Mouse (Mus musculus) megakaryocyte-erythroid progenitor cell, adult 5-6 weeks (primary cell): ENCODE data around the gene Krt10. TPM values are rescaled to one million over a fixed set of nuclear protein-coding genes. Genes with fewer than 3 reads are reported as not detected.

Source experiments
- ATAC-seq: replicated peaks from 2 replicates; pipeline ENCODE4 v1.8.0; 2016; ENCODE audit warnings: mild to moderate bottlenecking, inconsistent platforms; ENCODE audit not compliant: severe bottlenecking, poor library complexity, low FRiP score, low TSS enrichment
- total RNA-seq, 2 experiments: library from RNA; stranded (forward) in 1 of 2; stranded (reverse) in 1 of 2; fragments of 200-1000, 215-1000 nt in 1 of 2; fragments of >200 nt in 1 of 2; fragmentation: Nextera tagmentation in 1 of 2; gene quantifications; 2 replicates each; pipeline ENCODE4 v1.2.3; 2014 to 2017

Krt10 gene
- total RNA-seq (2014; fragmentation: Nextera tagmentation): 0.59 and 4.9 TPM in 2 replicates
- not detected in 2 replicates for total RNA-seq (2017)

- ATAC-seq: no peak
Measured at GRCm38 (mm10) chr11:99389264-99389663, at the start of gene Krt10. Gene Krt10, minus strand, starts transcription at chr11:99389364.

GRCm38 (mm10) chr11:99437972-99438371 lies 48.8 kb upstream of the Krt10 start, which contains the start of gene Krt20:
Gene Krt20, minus strand, starts transcription at chr11:99438150.
- ATAC-seq: no peak

GRCm38 (mm10) chr11:99436625-99437024 lies 47.5 kb upstream of the Krt10 start:
- ATAC-seq: no peak

GRCm38 (mm10) chr11:99430670-99431069 lies 41.5 kb upstream of the Krt10 start:
- no peak for ATAC-seq

GRCm38 (mm10) chr11:99422159-99422558 lies 33.0 kb upstream of the Krt10 start, which contains the start of gene Krt12:
Gene Krt12, minus strand, starts transcription at chr11:99422259.
- ATAC-seq: no peak

DNA sequence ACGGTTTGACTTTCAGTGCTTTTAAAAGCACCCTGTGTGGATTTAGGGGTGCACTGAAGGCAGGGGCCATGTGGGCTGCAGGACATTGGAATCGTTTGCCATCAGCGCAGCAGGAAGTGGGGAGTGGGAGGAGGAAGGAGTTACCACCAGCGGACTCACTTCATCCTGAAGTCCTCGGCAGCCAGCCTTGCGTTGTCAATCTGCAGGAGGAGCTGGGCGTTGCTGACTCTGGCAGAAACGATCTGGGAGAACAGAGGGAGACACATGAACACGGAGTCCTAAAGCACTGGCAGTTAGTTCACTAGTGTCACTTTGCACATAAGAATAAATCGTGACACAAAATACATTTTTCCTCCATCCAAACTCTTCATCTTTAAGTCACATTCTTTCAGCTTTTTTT lies 31.4 kb upstream of the Krt10 start:
- no peak for ATAC-seq

DNA sequence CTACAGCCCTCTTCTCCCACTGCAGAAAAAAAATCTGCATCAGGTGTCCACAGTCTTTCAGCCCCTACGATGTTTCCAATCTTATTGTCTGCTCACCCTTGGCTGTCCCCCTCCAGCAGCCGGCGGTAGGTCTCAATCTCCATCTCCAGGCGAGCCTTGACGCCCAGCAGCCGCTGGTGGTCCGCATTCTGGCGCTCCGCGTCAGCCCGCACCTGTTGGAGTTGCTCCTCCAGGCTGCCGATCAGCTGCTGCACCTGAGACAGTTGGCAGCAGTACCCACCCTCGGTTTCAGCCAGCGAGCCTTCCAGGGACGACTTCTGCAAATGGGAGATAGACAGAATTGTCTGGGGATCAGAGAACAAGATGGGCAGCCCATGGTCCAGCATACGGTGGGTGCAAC lies 28.7 kb upstream of the Krt10 start:
- no peak for ATAC-seq

DNA sequence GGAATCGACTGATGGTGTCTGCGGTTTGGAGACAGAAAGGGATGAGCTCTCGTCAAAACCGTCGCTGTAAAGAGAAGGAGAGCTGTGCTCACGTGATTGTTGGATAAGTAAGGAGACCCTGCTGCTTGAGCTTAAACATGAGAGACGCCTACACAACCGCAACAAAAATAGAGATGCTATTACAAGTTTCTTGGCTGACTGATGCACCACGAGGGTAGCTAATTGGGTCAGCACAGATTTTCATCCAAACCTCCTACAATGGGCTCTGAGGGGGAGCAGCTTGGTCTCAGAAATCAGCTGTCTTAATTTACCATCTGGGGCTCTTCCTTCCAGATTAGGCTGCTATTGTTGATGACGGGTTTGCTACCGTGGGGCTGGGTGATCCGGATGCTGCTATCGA lies 27.7 kb upstream of the Krt10 start:
- no peak for ATAC-seq

GRCm38 (mm10) chr11:99414463-99415147 lies 25.4 kb upstream of the Krt10 start:
- no peak for ATAC-seq

DNA sequence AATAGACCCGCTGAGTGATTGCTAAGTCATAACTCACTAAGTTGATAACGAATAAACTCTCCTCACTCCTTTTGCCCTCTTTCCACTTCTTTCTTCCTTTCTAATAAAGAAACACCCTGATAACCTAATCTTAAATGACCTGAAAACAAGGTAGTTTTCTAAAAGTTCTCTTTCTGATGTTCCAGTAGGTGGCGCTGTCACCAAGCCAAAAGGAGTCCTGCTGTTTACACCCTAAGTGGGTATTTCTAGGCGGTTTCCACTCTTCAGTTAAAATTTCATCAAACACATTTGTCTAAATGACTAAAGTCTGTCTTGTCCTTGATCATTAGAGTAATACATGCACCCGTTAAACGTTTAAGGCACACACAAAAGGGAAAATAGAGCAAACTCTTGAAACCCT lies 24.1 kb upstream of the Krt10 start:
- no peak for ATAC-seq

DNA sequence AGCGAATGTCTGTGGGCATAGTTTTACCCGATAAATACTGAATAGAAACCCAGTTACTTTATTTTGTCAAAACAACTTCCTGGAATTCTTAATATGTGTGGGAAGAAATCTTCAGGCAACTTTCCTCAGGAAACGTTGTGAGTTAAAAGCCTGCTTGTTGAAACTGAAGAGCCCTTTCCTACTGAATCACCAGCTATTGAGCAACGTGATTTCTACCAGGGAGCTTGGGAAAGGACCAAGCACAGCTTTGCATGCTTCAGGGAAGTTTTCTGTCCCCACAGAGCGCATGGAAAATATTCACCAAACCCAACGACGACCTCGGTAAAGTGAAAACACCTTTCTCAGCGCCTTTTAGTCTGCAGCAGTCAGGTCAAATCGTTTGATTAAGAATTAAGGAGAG lies 17.0 kb upstream of the Krt10 start:
- ATAC-seq: no peak

- ATAC-seq: no peak
Measured at GRCm38 (mm10) chr11:99399956-99400549, 10.9 kb upstream of the Krt10 start.

- no peak for ATAC-seq
Measured at GRCm38 (mm10) chr11:99398832-99399231, 9.7 kb upstream of the Krt10 start.

GRCm38 (mm10) chr11:99398084-99398483 lies 8.9 kb upstream of the Krt10 start:
- ATAC-seq: no peak

- no peak for ATAC-seq
Measured at GRCm38 (mm10) chr11:99396661-99397060, 7.5 kb upstream of the Krt10 start.

DNA sequence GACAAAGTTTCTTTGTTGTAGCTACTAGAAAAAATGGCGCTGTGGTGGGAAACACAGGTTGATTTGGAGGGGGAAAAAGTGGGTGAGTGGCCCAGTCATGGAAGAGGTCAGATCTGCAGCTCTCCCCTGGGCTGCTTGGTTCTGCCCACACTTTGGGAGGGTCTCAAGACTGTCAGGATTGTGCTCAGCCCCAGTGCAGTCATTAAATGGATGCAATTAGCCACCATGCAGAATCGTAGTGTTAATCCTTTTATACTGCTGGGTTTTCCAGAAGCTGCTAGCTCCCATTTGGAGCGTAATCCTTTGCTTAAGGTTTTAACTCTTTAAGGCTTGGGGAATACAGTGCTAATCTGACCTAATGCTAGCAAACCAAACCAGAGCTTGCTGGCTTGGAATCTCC lies 6.9 kb upstream of the Krt10 start:
- no peak for ATAC-seq

DNA sequence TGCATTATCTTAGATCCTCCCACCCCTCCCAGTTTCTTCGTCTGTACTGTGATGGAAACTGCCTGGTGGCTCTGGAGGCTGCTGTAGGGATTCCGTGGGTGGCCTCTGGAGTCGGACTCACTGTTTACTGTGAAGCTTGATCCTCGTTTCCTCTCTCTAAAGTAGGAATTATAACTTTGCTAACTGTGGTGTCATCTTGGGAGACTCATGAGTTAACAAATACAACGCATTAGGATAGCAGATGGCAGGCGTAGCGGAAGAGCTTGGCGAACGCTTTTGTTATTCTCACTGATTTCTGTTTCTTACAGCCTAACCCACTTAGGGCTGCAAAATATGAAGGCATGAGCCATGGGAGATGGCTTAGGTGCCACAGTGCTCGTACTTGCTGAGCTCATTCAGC lies 3.3 kb upstream of the Krt10 start:
- ATAC-seq: no peak

DNA sequence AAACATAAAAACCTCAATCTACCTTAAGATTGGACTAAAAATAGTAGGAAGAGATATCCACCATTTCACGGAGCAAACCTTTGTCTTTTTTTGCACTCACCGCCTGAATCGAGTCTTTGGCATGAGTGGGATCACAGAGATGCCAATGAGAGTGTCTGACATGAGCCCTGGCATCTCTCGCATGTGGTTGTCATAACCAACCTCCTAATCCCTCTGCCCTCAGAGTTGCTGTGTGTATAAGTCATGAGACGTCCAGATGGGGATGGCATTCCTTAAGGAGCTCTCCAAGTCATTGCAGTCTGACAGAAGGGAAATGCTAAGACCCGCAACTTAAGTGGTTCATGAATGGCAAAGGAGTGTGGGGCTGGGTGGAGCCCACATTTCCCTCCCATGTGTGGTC lies 2.2 kb upstream of the Krt10 start:
- ATAC-seq: no peak

DNA sequence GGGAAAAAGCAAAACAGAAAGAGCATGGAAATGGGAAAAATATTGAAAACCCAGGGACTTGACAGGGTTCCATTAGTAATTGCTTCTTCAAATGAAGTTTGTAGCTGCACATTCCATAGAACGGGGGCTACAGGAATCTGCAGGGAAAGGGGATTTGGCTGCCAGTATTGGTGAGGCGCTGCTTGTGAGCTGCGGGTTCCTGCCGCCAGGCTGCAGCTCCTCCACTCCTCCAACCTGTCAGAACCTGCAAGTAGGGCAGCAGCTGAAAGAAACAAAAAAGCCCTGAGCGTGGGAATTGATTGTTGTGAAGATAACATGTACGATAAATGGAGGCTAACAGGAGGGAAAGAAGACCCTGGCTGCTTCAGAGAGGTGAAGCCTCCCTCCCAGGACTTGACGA lies 1.7 kb upstream of the Krt10 start:
- ATAC-seq: no peak

- no peak for ATAC-seq
Measured at GRCm38 (mm10) chr11:99388661-99389060, 503 bp downstream of the Krt10 start.
